12 mouse cellular contexts compared by ENCODE assay signal in the genomic region with DNA sequence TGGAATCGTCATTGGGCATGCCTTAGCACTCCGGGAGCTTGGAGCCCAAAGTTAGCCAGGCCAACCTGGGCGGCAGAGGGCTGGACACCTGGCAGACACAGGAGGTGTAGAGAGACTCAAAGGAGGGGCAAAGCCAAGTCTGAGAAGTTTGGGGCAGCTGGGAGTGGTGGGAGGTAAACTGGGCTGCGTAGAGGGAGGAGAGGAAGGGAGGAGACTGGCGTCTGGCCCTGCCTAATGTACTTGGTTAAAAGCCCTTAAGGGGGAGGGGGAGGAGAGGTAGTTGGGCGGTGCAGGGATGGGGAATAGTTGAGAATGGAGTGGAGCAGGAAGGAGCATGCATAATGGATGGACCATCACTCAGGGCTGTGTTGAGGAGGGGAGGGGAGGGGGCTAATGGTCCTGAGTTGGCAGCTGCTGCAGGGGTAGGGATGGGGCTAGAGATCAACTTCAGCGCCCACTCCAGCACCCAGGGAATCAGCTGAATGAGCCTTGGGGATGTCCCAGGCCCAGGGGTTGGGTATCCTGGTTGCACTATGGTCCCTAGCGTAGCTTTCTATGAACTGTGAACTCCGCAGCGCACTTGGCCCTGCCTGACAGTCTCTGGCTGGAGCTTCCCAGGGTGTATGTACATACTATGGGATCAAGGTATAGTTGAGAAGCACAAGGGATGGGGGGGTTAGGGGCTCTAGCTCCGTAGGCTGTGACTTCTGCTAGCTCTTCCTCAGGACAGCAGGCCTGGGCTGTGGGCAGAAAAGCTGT. TPM values are rescaled to one million over a fixed set of nuclear protein-coding genes. Genes with fewer than 3 reads are reported as not detected.
DNase-seq lines count a peak whose midpoint lies in the region; ATAC-seq and TF ChIP-seq lines count a peak whose summit lies in the region.
"Had no signal": no experiment of that assay in that cellular context is flagged by ENCODE, and none has a peak within 500 bp of the region (broad histone marks: within the 10 kb centered on the region; RNA-seq: fewer than 3 reads in every experiment).

No protein-coding gene starts in this region.

- no peak for TF ChIP-seq POLR2A in thymus, adult 2 months (IDR thresholded peaks at IDR 0.05; ENCODE audit: control insufficient read depth, extremely low read depth, insufficient read depth, low read length, poor library complexity)

- H3K36me3 ChIP-seq in limb, embryonic 12.5 days: no peaks in the 10 kb centered on the region
- no peaks in the 10 kb centered on the region for H3K36me3 ChIP-seq in thymus, adult 2 months (ENCODE audit: control insufficient read depth, insufficient read depth, low read length)
- H3K36me3 ChIP-seq: lung, embryonic 15.5 days had no signal

- 45% methylated on average over 11 of the region's 11 CpGs for WGBS in limb, embryonic 12.5 days
- 92% methylated on average over 11 of the region's 11 CpGs for WGBS in thymus, adult 2 months

- no peaks in the 10 kb centered on the region for H3K9me3 ChIP-seq in limb, embryonic 12.5 days
- H3K9me3 ChIP-seq: lung, embryonic 15.5 days had no signal

- no peak for ATAC-seq in limb, embryonic 12.5 days (ENCODE audit: insufficient number of reproducible peaks, insufficient read depth, low FRiP score, low TSS enrichment, low read depth)

- no peak overlapping the region for H3K4me2 ChIP-seq in limb, embryonic 12.5 days

- TF ChIP-seq CTCF in thymus, adult 2 months (IDR thresholded peaks at IDR 0.05; ENCODE audit: borderline replicate concordance, control insufficient read depth, extremely low read depth, insufficient read depth, low read length, poor library complexity): no peak

- peaks cover 14% of the 10 kb centered on the region for H3K4me1 ChIP-seq in limb, embryonic 12.5 days (replicated peaks)
- H3K4me1 ChIP-seq in thymus, adult 2 months (replicated peaks; ENCODE audit: control insufficient read depth, insufficient read depth, low read length): peaks cover 11% of the 10 kb centered on the region

- H3K27ac ChIP-seq in limb, embryonic 12.5 days: 0 out of 2 replicates have a peak overlapping the region, but pooled peaks have one; percentile 17
- H3K27ac ChIP-seq in thymus, adult 2 months (ENCODE audit: control insufficient read depth, insufficient read depth, low read length): no peak overlapping the region
- H3K27ac ChIP-seq: kidney, postnatal 0 days; lung, embryonic 15.5 days had no signal

- peak; percentile 78 for DNase-seq in cerebellum, adult 11-12 months
- no peak for DNase-seq in cerebellum, postnatal 4 days (ENCODE audit: low spot score in 2 of 2)
- DNase-seq in testis, postnatal 10 days (ENCODE audit: low spot score): peak; percentile 38
- no peak for DNase-seq in testis, postnatal 14 days (ENCODE audit: low spot score)
- no peak for DNase-seq in spleen, postnatal 4 days (ENCODE audit: low spot score in 2 of 2)
- no peak for DNase-seq in lung, postnatal 4 days
- DNase-seq in thymus, adult 2 months: no peak
- DNase-seq: adrenal gland, postnatal 10 days had no signal

- no peak overlapping the region for H3K9ac ChIP-seq in limb, embryonic 12.5 days (replicated peaks)
- H3K9ac ChIP-seq: lung, embryonic 15.5 days had no signal

- H3K4me3 ChIP-seq in limb, embryonic 12.5 days (replicated peaks): no peak overlapping the region
- H3K4me3 ChIP-seq in thymus, adult 2 months (ENCODE audit: control insufficient read depth, insufficient read depth, low read length): no peak overlapping the region
- H3K4me3 ChIP-seq: lung, embryonic 15.5 days; myocyte had no signal

- peaks cover 57% of the 10 kb centered on the region for H3K27me3 ChIP-seq in limb, embryonic 12.5 days
- H3K27me3 ChIP-seq in thymus, adult 2 months (ENCODE audit: control insufficient read depth, insufficient read depth, low read length): peaks cover 12% of the 10 kb centered on the region

RNA-seq across cellular contexts. Expression of gene Adam11, which starts 1.9 kb away (rescaled TPM):
- 20.9 and 22.2 TPM in 2 replicates for polyA plus RNA-seq in limb, embryonic 12.5 days (2016; fragmentation: Nextera tagmentation; extraction: Ambion mirVana)
- polyA plus RNA-seq in thymus, adult 2 months (2012; rRNA removed): 30.2 and 51.6 TPM in 2 replicates

RNA-seq across cellular contexts. Expression of gene Gjc1, which starts 56.3 kb away (rescaled TPM):
- polyA plus RNA-seq in limb, embryonic 12.5 days (2016; fragmentation: Nextera tagmentation; extraction: Ambion mirVana): 117 and 118 TPM in 2 replicates
- 1.4 and 1.7 TPM in 2 replicates for polyA plus RNA-seq in thymus, adult 2 months (2012; rRNA removed)

Comparison
In these comparisons a context has a peak if more than half of its experiments do, and no peak if none do; other contexts are left out.
1. DNase-seq: peak in cerebellum, adult 11-12 months (single experiment) and testis, postnatal 10 days (single experiment); none in cerebellum, postnatal 4 days (0 of 2), testis, postnatal 14 days (single experiment), spleen, postnatal 4 days (0 of 2), lung, postnatal 4 days (0 of 2) and thymus, adult 2 months (single experiment).
2. RNA of gene Gjc1, which starts 56.3 kb away (polyA plus RNA-seq): 117 to 118 TPM in limb, embryonic 12.5 days; 1.4 to 1.7 TPM in thymus, adult 2 months; every median in the first group is over 10 times any median in the second.